Mouse (Mus musculus): ENCODE measurements around the gene Nfasc. TPM values are rescaled to one million over a fixed set of nuclear protein-coding genes. Genes with fewer than 3 reads are reported as not detected.

The Nfasc gene
- total and polyA plus RNA-seq, 3 experiments: 0.04 TPM; not detected in 2

DNA sequence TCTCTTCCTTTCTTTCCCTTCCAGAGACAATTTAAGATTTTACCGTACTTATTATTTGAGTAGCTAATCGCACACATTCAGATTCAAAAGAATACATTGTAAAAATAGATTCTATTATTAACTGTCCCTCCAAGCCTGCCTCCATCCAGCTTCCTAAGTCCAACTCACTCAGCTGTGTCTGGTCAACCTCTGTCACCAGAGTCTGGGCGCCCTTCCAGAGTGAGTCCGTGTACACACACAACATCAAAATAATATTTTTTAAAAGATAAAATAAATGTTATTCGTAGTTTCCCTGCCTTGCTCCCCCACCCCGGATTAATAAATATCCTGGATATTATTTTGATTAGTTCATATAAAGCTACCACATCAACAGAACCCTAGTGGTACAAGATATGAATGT is 72.4 kb downstream of the Nfasc start:
- dilution Hi-C loops (cut with MboI; ENCODE audit: extremely low pct_ligation_motif_present, extremely low pct_unique_long_range_greater_than_20kb, low sequenced_read_pairs): no loop called here
- no peak overlapping the region for H3K9ac ChIP-seq (ENCODE audit: insufficient read depth, low read depth)

DNA sequence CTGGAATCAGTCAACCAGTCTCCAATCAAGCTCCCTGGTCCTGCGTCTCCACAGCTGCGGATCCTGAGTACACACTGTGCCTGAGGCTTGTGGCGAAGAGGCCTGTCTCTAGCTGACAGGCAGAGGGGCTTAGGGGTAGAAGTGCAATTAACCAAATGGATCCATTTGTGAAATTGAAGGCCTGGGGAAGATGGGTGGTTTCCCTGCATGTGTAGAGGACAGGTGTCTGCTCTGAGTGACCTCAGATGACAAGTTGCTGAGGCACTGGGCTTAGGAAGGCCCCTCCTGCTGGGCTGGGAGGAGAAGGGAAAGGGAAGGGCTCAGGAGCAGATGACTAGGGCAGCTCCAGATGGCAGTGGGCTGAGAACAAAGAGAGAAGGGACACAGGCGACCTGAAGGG is 81.2 kb downstream of the Nfasc start:
- no peak for DNase-seq (ENCODE audit: extremely low read depth)
- H3K4me2 ChIP-seq (ENCODE audit: insufficient read depth, low read depth, poor library complexity, severe bottlenecking): no peak overlapping the region
- H3K36me3 ChIP-seq (replicated peaks in 1 of 2; ENCODE audit: control insufficient read depth in 1 of 2, insufficient read depth in 1 of 2, low read length in 1 of 2): no peaks in the 10 kb centered on the region
- dilution Hi-C loops (cut with MboI; ENCODE audit: extremely low pct_ligation_motif_present, extremely low pct_unique_long_range_greater_than_20kb, low sequenced_read_pairs) (no loop called here), in situ Hi-C loops (cut with MboI; ENCODE audit: low pct_ligation_motif_present, low pct_unique_long_range_greater_than_20kb, low sequenced_read_pairs) (no loop called here)
- TF ChIP-seq ETS1 (conservative IDR thresholded peaks at IDR 0.05; ENCODE audit: low read depth, low read length) (no peak), HCFC1 (IDR thresholded peaks at IDR 0.05; ENCODE audit: low read depth, low read length) (no peak), GABPA (IDR thresholded peaks at IDR 0.05; ENCODE audit: insufficient replicate concordance, low read depth, low read length) (no peak), CTCF (conservative IDR thresholded peaks at IDR 0.05 in 1 of 2, IDR thresholded peaks at IDR 0.05 in 1 of 2; ENCODE audit: low read depth in 2 of 2, low read length in 2 of 2) (no peak), NELFE (IDR thresholded peaks at IDR 0.05; ENCODE audit: low read depth, low read length) (no peak), CHD1 (IDR thresholded peaks at IDR 0.05; ENCODE audit: low read depth, low read length) (no peak), TCF12 (IDR thresholded peaks at IDR 0.05; ENCODE audit: low read depth, low read length) (no peak), RCOR1 (conservative IDR thresholded peaks at IDR 0.05; ENCODE audit: low read depth, low read length) (no peak), ZKSCAN1 (IDR thresholded peaks at IDR 0.05; ENCODE audit: borderline replicate concordance, low read depth, low read length) (no peak), TBP (conservative IDR thresholded peaks at IDR 0.05; ENCODE audit: low read depth, low read length) (no peak)
- no peaks in the 10 kb centered on the region for H3K9me3 ChIP-seq (replicated peaks; ENCODE audit: low read length)
- no peaks in the 10 kb centered on the region for H3K79me2 ChIP-seq (replicated peaks; ENCODE audit: control insufficient read depth, extremely low read depth, insufficient read depth, poor library complexity, severe bottlenecking)
- no peak overlapping the region for H3K4me3 ChIP-seq (replicated peaks in 1 of 3; ENCODE audit: low read depth in 2 of 3, low read length in 2 of 3, poor library complexity in 1 of 3)
- no peak overlapping the region for H3K9ac ChIP-seq (ENCODE audit: insufficient read depth, low read depth)
- H3K4me1 ChIP-seq (ENCODE audit: control insufficient read depth in 1 of 2, insufficient read depth in 2 of 2): no peaks in the 10 kb centered on the region
- H3K27me3 ChIP-seq (replicated peaks): peaks cover 87% of the 10 kb centered on the region
- no peak overlapping the region for H3K27ac ChIP-seq (ENCODE audit: insufficient read depth, low read depth)

More for the DNA sequence above, 72.4 kb downstream of the Nfasc start:
- no peaks in the 10 kb centered on the region for H3K79me2 ChIP-seq (replicated peaks; ENCODE audit: control insufficient read depth, extremely low read depth, insufficient read depth, poor library complexity, severe bottlenecking)
- TF ChIP-seq JUN (IDR thresholded peaks at IDR 0.05; ENCODE audit: insufficient read depth, low read depth, low read length) (no peak), UBTF (IDR thresholded peaks at IDR 0.05; ENCODE audit: low read depth, low read length) (no peak), SMC3 (IDR thresholded peaks at IDR 0.05; ENCODE audit: low read depth, low read length) (no peak), USF2 (conservative IDR thresholded peaks at IDR 0.05; ENCODE audit: low read depth, low read length) (no peak), ZC3H11A (IDR thresholded peaks at IDR 0.05; ENCODE audit: low read depth, low read length) (no peak), CHD2 (IDR thresholded peaks at IDR 0.05; ENCODE audit: low read length) (no peak), ZMIZ1 (IDR thresholded peaks at IDR 0.05; ENCODE audit: low read depth, low read length) (no peak), PAX5 (IDR thresholded peaks at IDR 0.05; ENCODE audit: low read length) (no peak), MYC (IDR thresholded peaks at IDR 0.05; ENCODE audit: low read depth, low read length) (no peak), ELF1 (IDR thresholded peaks at IDR 0.05; ENCODE audit: low read depth, low read length) (no peak), MAFK (IDR thresholded peaks at IDR 0.05; ENCODE audit: insufficient replicate concordance, low read length) (no peak), SIN3A (IDR thresholded peaks at IDR 0.05; ENCODE audit: low read length) (no peak), JUND (conservative IDR thresholded peaks at IDR 0.05; ENCODE audit: low read depth, low read length) (no peak), USF1 (IDR thresholded peaks at IDR 0.05; ENCODE audit: low read depth, low read length) (no peak)
- no peak overlapping the region for H3K4me2 ChIP-seq (ENCODE audit: insufficient read depth, low read depth, poor library complexity, severe bottlenecking)
- DNase-seq (ENCODE audit: extremely low read depth): no peak
- in situ Hi-C loops (cut with MboI; ENCODE audit: low pct_ligation_motif_present, low pct_unique_long_range_greater_than_20kb, low sequenced_read_pairs): no loop called here
- H3K36me3 ChIP-seq (replicated peaks in 1 of 2; ENCODE audit: control insufficient read depth in 1 of 2, insufficient read depth in 1 of 2, low read length in 1 of 2): no peaks in the 10 kb centered on the region
- no peaks in the 10 kb centered on the region for H3K4me1 ChIP-seq (ENCODE audit: control insufficient read depth in 1 of 2, insufficient read depth in 2 of 2)
- H3K27ac ChIP-seq (ENCODE audit: insufficient read depth, low read depth): no peak overlapping the region
- no peak overlapping the region for H3K4me3 ChIP-seq (replicated peaks in 1 of 3; ENCODE audit: low read depth in 2 of 3, low read length in 2 of 3, poor library complexity in 1 of 3)
- H3K27me3 ChIP-seq (replicated peaks): peaks cover 90% of the 10 kb centered on the region
- H3K9me3 ChIP-seq (replicated peaks; ENCODE audit: low read length): no peaks in the 10 kb centered on the region
